Mouse (Mus musculus): ENCODE data around the gene 1700017D01Rik. TPM values are rescaled to one million over a fixed set of nuclear protein-coding genes. Genes with fewer than 3 reads are reported as not detected.
"Not testable (repeated sequence)": the region's sequence is repeated elsewhere in the genome, so short reads cannot be mapped to it uniquely, and the experiment has no call there.

The 1700017D01Rik gene
- polyA plus RNA-seq, 1 experiment from 2014 or later: not detected

DNA sequence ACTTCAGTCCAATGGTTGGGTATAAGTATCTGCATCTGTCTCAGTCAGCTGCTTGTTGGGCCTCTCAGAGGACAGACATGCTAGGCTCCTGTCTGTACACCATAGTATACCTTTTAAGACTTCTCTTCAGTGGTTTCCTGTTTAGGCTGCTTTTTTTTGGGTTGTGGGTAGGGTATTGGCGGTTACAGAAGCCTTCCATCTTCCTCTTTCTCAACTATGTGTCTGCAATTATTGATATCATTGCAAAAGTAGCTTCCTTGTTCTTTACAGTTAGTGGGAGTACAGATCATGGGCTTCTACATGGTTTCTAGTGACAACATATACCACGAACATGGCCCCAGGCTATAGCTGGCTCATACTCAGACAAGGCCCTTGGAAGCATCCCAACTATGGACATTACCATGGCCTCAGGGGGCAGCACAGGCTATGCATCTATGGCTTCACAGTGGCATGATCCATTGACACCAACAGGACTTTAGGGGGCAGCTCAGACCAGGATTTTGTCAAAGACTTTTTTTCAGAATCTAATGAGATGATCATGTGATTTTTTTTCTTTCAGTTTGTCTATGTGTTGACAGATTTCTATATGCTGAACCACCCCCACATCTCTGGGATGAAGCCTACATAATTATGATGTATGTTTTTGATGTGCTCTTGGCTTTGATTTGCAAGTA lies 65.3 kb downstream of the 1700017D01Rik start:
- Histone ChIP-seq H3K4me2 (replicated peaks; ENCODE audit: low read depth, low read length) (no peak overlapping the region), H3K27me3 (replicated peaks; ENCODE audit: insufficient read depth, low read length) (no peaks in the 10 kb centered on the region), H3K4me1 (ENCODE audit: insufficient read depth, low read depth, low read length) (no peaks in the 10 kb centered on the region), H3K36me3 (ENCODE audit: insufficient read depth, low read length) (no peaks in the 10 kb centered on the region), H3K9me3 (ENCODE audit: low read length) (no peaks in the 10 kb centered on the region), H3K27ac (ENCODE audit: low read length) (no peak overlapping the region), H3K4me3 (ENCODE audit: low read depth, low read length) (no peak overlapping the region), H3K9ac (replicated peaks; ENCODE audit: low read depth) (no peak overlapping the region)
- 70% methylated on average over 2 of the region's 2 CpGs for WGBS
- DNase-seq (ENCODE audit: low spot score): peak; percentile 40
- 0 out of 2 replicates have a peak, but pooled peaks have one; percentile 17 for TF ChIP-seq EP300 (IDR thresholded peaks at IDR 0.05)
- TF ChIP-seq CTCF (IDR thresholded peaks at IDR 0.05): no peak
- ATAC-seq: 0 out of 2 replicates have a peak, but pooled peaks have one; percentile 11

DNA sequence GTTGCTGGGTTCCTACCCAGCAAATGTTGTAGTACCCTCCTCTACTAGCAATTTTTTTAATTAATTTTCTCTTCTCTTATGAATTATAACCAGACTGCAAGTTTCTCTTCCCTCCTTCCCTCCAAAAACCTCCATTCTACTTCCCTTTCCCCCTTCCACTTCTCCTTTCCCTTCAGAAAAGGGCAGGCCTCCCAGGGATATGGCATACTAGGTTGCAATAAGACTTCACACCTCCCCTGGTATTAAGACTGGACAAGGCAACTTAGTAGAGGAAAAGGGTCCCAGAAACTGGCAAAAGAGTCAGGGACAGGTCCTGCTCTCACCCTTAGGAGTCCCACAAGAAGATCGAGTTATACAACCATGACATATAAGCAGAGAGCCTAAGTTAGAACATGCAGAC lies 69.8 kb downstream of the 1700017D01Rik start:
- TF ChIP-seq CTCF (IDR thresholded peaks at IDR 0.05) (no peak), EP300 (IDR thresholded peaks at IDR 0.05) (no peak)
- 78% methylated on average over 1 of the region's 1 CpGs for WGBS
- Histone ChIP-seq H3K36me3 (ENCODE audit: insufficient read depth, low read length) (no peaks in the 10 kb centered on the region), H3K27me3 (replicated peaks; ENCODE audit: insufficient read depth, low read length) (no peaks in the 10 kb centered on the region), H3K9me3 (ENCODE audit: low read length) (no peaks in the 10 kb centered on the region), H3K4me3 (ENCODE audit: low read depth, low read length) (no peak overlapping the region), H3K4me1 (ENCODE audit: insufficient read depth, low read depth, low read length) (no peaks in the 10 kb centered on the region), H3K27ac (ENCODE audit: low read length) (no peak overlapping the region), H3K9ac (replicated peaks; ENCODE audit: low read depth) (no peak overlapping the region), H3K4me2 (replicated peaks; ENCODE audit: low read depth, low read length) (no peak overlapping the region)
- no peak for ATAC-seq
- no peak for DNase-seq (ENCODE audit: low spot score)

DNA sequence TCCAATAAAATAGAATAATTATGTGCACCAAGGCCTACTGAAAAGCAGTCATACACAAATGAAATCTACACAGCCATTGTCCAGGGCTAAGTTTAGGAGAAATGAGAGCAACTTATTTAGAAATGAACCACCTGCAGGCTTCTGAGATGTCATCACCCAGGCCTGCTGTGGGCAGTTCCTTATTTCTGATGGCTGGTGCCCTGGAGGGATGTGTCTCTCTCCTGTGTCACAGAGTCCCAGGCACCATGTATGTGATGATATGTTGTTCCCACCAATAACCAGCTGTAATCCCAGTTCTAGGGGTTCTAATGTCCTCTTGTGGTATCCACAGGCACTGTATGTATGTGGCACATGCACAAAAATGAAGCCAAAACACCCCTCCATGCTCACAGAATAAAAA lies 70.7 kb downstream of the 1700017D01Rik start:
- no peak overlapping the region for H3K27ac ChIP-seq (ENCODE audit: low read length)
- no peaks in the 10 kb centered on the region for H3K9me3 ChIP-seq (ENCODE audit: low read length)
- ATAC-seq: no peak
- no peak overlapping the region for H3K4me2 ChIP-seq (replicated peaks; ENCODE audit: low read depth, low read length)
- no peaks in the 10 kb centered on the region for H3K36me3 ChIP-seq (ENCODE audit: insufficient read depth, low read length)
- H3K4me3 ChIP-seq (ENCODE audit: low read depth, low read length): no peak overlapping the region
- DNase-seq (ENCODE audit: low spot score): no peak
- no peaks in the 10 kb centered on the region for H3K4me1 ChIP-seq (ENCODE audit: insufficient read depth, low read depth, low read length)
- H3K9ac ChIP-seq (replicated peaks; ENCODE audit: low read depth): no peak overlapping the region
- H3K27me3 ChIP-seq (replicated peaks; ENCODE audit: insufficient read depth, low read length): no peaks in the 10 kb centered on the region
- TF ChIP-seq EP300 (IDR thresholded peaks at IDR 0.05) (no peak), CTCF (IDR thresholded peaks at IDR 0.05) (no peak)

- WGBS: 50% methylated on average over 1 of the region's 1 CpGs
- DNase-seq (ENCODE audit: low spot score): peak; percentile 76
Measured at GRCm38 (mm10) chr19:11055700-11056099, 75.0 kb downstream of the 1700017D01Rik start.

GRCm38 (mm10) chr19:11053277-11053676 lies 77.4 kb downstream of the 1700017D01Rik start:
- Histone ChIP-seq H3K27ac (ENCODE audit: low read length) (no peak overlapping the region), H3K36me3 (ENCODE audit: insufficient read depth, low read length) (no peaks in the 10 kb centered on the region), H3K4me1 (ENCODE audit: insufficient read depth, low read depth, low read length) (no peaks in the 10 kb centered on the region), H3K9me3 (ENCODE audit: low read length) (no peaks in the 10 kb centered on the region), H3K9ac (replicated peaks; ENCODE audit: low read depth) (no peak overlapping the region), H3K27me3 (replicated peaks; ENCODE audit: insufficient read depth, low read length) (no peaks in the 10 kb centered on the region), H3K4me2 (replicated peaks; ENCODE audit: low read depth, low read length) (no peak overlapping the region), H3K4me3 (ENCODE audit: low read depth, low read length) (no peak overlapping the region)
- 52% methylated on average over 3 of the region's 3 CpGs for WGBS
- no peak for ATAC-seq
- DNase-seq (ENCODE audit: low spot score): peak; percentile 39
- TF ChIP-seq EP300 (IDR thresholded peaks at IDR 0.05): no peak
- TF ChIP-seq CTCF (IDR thresholded peaks at IDR 0.05): no peak

More at GRCm38 (mm10) chr19:11055700-11056099, 75.0 kb downstream of the 1700017D01Rik start:
- ATAC-seq: peak; percentile 21; the same call in 1 of the 2 replicates
- H3K9me3 ChIP-seq (ENCODE audit: low read length); H3K27me3 ChIP-seq (replicated peaks; ENCODE audit: insufficient read depth, low read length); H3K9ac ChIP-seq (replicated peaks; ENCODE audit: low read depth); H3K4me2 ChIP-seq (replicated peaks; ENCODE audit: low read depth, low read length); H3K4me1 ChIP-seq (ENCODE audit: insufficient read depth, low read depth, low read length); H3K27ac ChIP-seq (ENCODE audit: low read length); H3K36me3 ChIP-seq (ENCODE audit: insufficient read depth, low read length); H3K4me3 ChIP-seq (ENCODE audit: low read depth, low read length): not testable (repeated sequence)

- no peak overlapping the region for H3K4me2 ChIP-seq (replicated peaks; ENCODE audit: low read depth, low read length)
- no peak overlapping the region for H3K4me3 ChIP-seq (ENCODE audit: low read depth, low read length)
- H3K4me1 ChIP-seq (ENCODE audit: insufficient read depth, low read depth, low read length): no peaks in the 10 kb centered on the region
- no peak for DNase-seq (ENCODE audit: low spot score)
- no peak overlapping the region for H3K27ac ChIP-seq (ENCODE audit: low read length)
- TF ChIP-seq CTCF (IDR thresholded peaks at IDR 0.05) (no peak), EP300 (IDR thresholded peaks at IDR 0.05) (no peak)
- no peaks in the 10 kb centered on the region for H3K27me3 ChIP-seq (replicated peaks; ENCODE audit: insufficient read depth, low read length)
- no peak overlapping the region for H3K9ac ChIP-seq (replicated peaks; ENCODE audit: low read depth)
- H3K36me3 ChIP-seq (ENCODE audit: insufficient read depth, low read length): no peaks in the 10 kb centered on the region
- ATAC-seq: no peak
- WGBS: 52% methylated on average over 5 of the region's 5 CpGs
- H3K9me3 ChIP-seq (ENCODE audit: low read length): no peaks in the 10 kb centered on the region
Measured at GRCm38 (mm10) chr19:11052877-11053276, 77.8 kb downstream of the 1700017D01Rik start.
